ENCODE assay signal across 8 mouse cellular contexts in genomic region chr13:23310036-23310435, GRCm38 (mm10). TPM values are rescaled to one million over a fixed set of nuclear protein-coding genes. Genes with fewer than 3 reads are reported as not detected.
DNase-seq lines count a peak whose midpoint lies in the region; ATAC-seq and TF ChIP-seq lines count a peak whose summit lies in the region.

No protein-coding gene starts in this region.

- H3K27ac ChIP-seq in testis, adult 2 months (ENCODE audit: control insufficient read depth, insufficient read depth, low read depth, low read length): no peak overlapping the region
- no peak overlapping the region for H3K27ac ChIP-seq in forebrain, embryonic 15.5 days (replicated peaks)
- no peak overlapping the region for H3K27ac ChIP-seq in liver, embryonic 15.5 days (replicated peaks)

- no peaks in the 10 kb centered on the region for H3K9me3 ChIP-seq in forebrain, embryonic 15.5 days
- H3K9me3 ChIP-seq in liver, embryonic 15.5 days (replicated peaks): no peaks in the 10 kb centered on the region

- H3K4me1 ChIP-seq in testis, adult 2 months (ENCODE audit: control insufficient read depth, insufficient read depth, low read length): peaks cover 10% of the 10 kb centered on the region
- peaks cover 29% of the 10 kb centered on the region for H3K4me1 ChIP-seq in forebrain, embryonic 15.5 days
- H3K4me1 ChIP-seq in liver, embryonic 15.5 days (replicated peaks): peaks cover 37% of the 10 kb centered on the region

- peak overlapping the region; percentile 93 for H3K4me3 ChIP-seq in testis, adult 2 months (ENCODE audit: control insufficient read depth, low read depth, low read length)
- H3K4me3 ChIP-seq in forebrain, embryonic 15.5 days: peak overlapping the region; percentile 37
- peak overlapping the region; percentile 50 for H3K4me3 ChIP-seq in liver, embryonic 15.5 days (replicated peaks)

- no peak; the same call in 1 of the 2 replicates for TF ChIP-seq POLR2A in testis, adult 2 months (IDR thresholded peaks at IDR 0.05; ENCODE audit: control insufficient read depth, low read depth, low read length)

- ATAC-seq in forebrain, embryonic 15.5 days (replicated peaks): no peak
- ATAC-seq in liver, embryonic 15.5 days (ENCODE audit: insufficient read depth): no peak

- no peak for DNase-seq in testis, postnatal 14 days (ENCODE audit: low spot score)
- DNase-seq in ovary, postnatal 10 days (ENCODE audit: low spot score): no peak
- DNase-seq in ovary, postnatal 36 days (ENCODE audit: low spot score): no peak
- no peak for DNase-seq in kidney, postnatal 25 days
- DNase-seq in thymus, postnatal 10 days (ENCODE audit: low spot score in 2 of 2): no peak

- WGBS in forebrain, embryonic 15.5 days: 4% methylated on average over 11 of the region's 11 CpGs
- 3% methylated on average over 11 of the region's 11 CpGs for WGBS in liver, embryonic 15.5 days (ENCODE audit: insufficient replicate concordance)

- H3K9ac ChIP-seq in forebrain, embryonic 15.5 days (replicated peaks): peak overlapping the region; percentile 19; the same call in 1 of the 2 replicates
- no peak overlapping the region for H3K9ac ChIP-seq in liver, embryonic 15.5 days

- H3K36me3 ChIP-seq in testis, adult 2 months (ENCODE audit: control insufficient read depth, insufficient read depth, low read length): no peaks in the 10 kb centered on the region
- H3K36me3 ChIP-seq in forebrain, embryonic 15.5 days: no peaks in the 10 kb centered on the region
- no peaks in the 10 kb centered on the region for H3K36me3 ChIP-seq in liver, embryonic 15.5 days (replicated peaks)

- peak overlapping the region; percentile 50 for H3K4me2 ChIP-seq in forebrain, embryonic 15.5 days (replicated peaks)
- H3K4me2 ChIP-seq in liver, embryonic 15.5 days: peak overlapping the region; percentile 74

- no peak for TF ChIP-seq CTCF in testis, adult 2 months (IDR thresholded peaks at IDR 0.05; ENCODE audit: control insufficient read depth, insufficient read depth, insufficient replicate concordance, low read depth, low read length)

- H3K27me3 ChIP-seq in testis, adult 2 months (ENCODE audit: control insufficient read depth, insufficient read depth, low read length): peaks cover 22% of the 10 kb centered on the region
- peaks cover 67% of the 10 kb centered on the region for H3K27me3 ChIP-seq in forebrain, embryonic 15.5 days
- H3K27me3 ChIP-seq in liver, embryonic 15.5 days: peaks cover 81% of the 10 kb centered on the region

RNA-seq across cellular contexts. Expression of gene Zfp322a, which starts 59.0 kb away (rescaled TPM):
- polyA plus RNA-seq in testis, adult 2 months (2012; rRNA removed): 1.1 and 1.8 TPM in 2 replicates
- 58.3 and 60.9 TPM in 2 replicates for polyA plus RNA-seq in forebrain, embryonic 15.5 days (2015; fragmentation: Nextera tagmentation; extraction: Ambion mirVana)
- 11.2 and 12.6 TPM in 2 replicates for polyA plus RNA-seq in liver, embryonic 15.5 days (2015; fragmentation: Nextera tagmentation; extraction: Ambion mirVana)

Comparison
In these comparisons a context has a peak if more than half of its experiments do, and no peak if none do; other contexts are left out.
1. H3K4me3 ChIP-seq: peak in every context shown above with its lines; median percentile 93 in testis, adult 2 months; 50 in liver, embryonic 15.5 days; 37 in forebrain, embryonic 15.5 days.